Mouse (Mus musculus) embryonic facial prominence, embryonic 10.5 days (tissue): Measurements from ENCODE around the gene Slc2a12. TPM values are rescaled to one million over a fixed set of nuclear protein-coding genes. Genes with fewer than 3 reads are reported as not detected.
A peak's percentile ranks its signal among the peaks of the same experiment; 100 is the strongest.

ENCODE experiments used
- DNase-seq: peaks from one replicate; pipeline ENCODE4 v3.0.0-alpha.2; 2017; ENCODE audit warnings: low spot score
- H3K27ac ChIP-seq: fragments of 300-500 bp; sonication (generic); replicated peaks from 2 replicates; pipeline ENCODE4 v1.5.1; 2016; ENCODE audit warnings: mild to moderate bottlenecking
- H3K27me3 ChIP-seq: fragments of 300-500 bp; sonication (generic); replicated peaks from 2 replicates; pipeline ENCODE4 v1.6.1; 2016; ENCODE audit warnings: low read depth, mild to moderate bottlenecking; ENCODE audit not compliant: poor library complexity, severe bottlenecking
- H3K36me3 ChIP-seq: fragments of 300-500 bp; sonication (generic); replicated peaks from 2 replicates; pipeline ENCODE4 v1.6.1; 2016; ENCODE audit warnings: mild to moderate bottlenecking, moderate library complexity
- H3K4me1 ChIP-seq: fragments of 300-500 bp; sonication (generic); 2 replicates; pipeline ENCODE4 v1.6.1; 2016
- H3K4me3 ChIP-seq: fragments of 300-500 bp; sonication (generic); 2 replicates; pipeline ENCODE4 v1.5.1; 2016; ENCODE audit warnings: mild to moderate bottlenecking, moderate library complexity
- H3K9me3 ChIP-seq: fragments of 300-500 bp; sonication (generic); 2 replicates; pipeline ENCODE4 v1.6.1; 2016; ENCODE audit warnings: mild to moderate bottlenecking
- WGBS: fragments of 180-500 bp; shearing (Covaris S2); methylation state at CpG from one replicate; pipeline ENCODE4 v1.1.7; 2016; 5-methylcytosine and 5-hydroxymethylcytosine counted together
- polyA plus RNA-seq: library from polyadenylated mRNA; unstranded; fragments of >200 nt; fragmentation: Nextera tagmentation; extraction: Ambion mirVana; gene quantifications from 2 replicates; pipeline ENCODE4 v1.2.1, GENCODE M21; 2016

Slc2a12 gene
- polyA plus RNA-seq, result 1.2 and 1.7 TPM in 2 replicates

DNA sequence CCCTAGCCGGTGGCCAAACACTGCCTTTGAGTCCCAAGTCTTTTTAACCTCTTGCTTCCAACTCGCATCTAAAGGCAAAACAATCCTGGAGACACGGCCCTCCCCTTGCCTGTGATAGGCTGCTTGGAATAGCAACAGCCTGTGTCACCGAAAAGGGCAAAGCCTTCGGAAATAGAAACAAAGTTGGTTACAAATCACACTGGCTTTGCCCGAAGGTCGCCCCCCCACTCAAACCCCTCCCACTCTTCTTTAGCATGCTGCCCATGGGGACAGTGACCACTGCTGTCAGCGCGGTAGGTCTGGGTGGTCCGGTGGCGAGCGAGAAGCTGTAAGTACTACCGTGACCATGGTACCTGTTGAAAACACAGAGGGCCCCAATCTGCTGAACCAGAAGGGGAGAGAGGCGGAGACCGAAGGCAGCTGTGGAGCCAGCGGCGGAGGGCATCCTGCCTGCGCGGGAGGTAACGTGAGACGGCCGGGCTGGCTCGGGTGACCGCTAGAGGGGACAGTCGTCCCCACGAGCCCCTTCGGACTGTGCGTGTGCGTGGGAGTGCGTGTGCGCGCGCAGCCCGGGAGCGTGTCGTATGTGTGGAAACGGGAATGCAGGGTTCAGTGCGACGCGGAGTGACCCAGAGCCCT lies at the start of gene Slc2a12:
Gene Slc2a12, plus strand, starts transcription at position 159 of the 639 bp plus-strand sequence.
- peak; percentile 82 for DNase-seq
- peaks cover 17% of the 10 kb centered on the region for H3K4me1 ChIP-seq
- 0 out of 2 replicates have a peak, but pooled peaks cover 5% of the 10 kb centered on the region for H3K27me3 ChIP-seq
- H3K27ac ChIP-seq, result peak within 1 kb of the TSS; percentile 84
- peak within 1 kb of the TSS; percentile 65 for H3K4me3 ChIP-seq
- 2% methylated on average over 40 of the region's 40 CpGs for WGBS
- no peaks in the 10 kb centered on the region for H3K36me3 ChIP-seq
- H3K9me3 ChIP-seq, result no peaks in the 10 kb centered on the region; the same call in 1 of the 2 replicates

DNA sequence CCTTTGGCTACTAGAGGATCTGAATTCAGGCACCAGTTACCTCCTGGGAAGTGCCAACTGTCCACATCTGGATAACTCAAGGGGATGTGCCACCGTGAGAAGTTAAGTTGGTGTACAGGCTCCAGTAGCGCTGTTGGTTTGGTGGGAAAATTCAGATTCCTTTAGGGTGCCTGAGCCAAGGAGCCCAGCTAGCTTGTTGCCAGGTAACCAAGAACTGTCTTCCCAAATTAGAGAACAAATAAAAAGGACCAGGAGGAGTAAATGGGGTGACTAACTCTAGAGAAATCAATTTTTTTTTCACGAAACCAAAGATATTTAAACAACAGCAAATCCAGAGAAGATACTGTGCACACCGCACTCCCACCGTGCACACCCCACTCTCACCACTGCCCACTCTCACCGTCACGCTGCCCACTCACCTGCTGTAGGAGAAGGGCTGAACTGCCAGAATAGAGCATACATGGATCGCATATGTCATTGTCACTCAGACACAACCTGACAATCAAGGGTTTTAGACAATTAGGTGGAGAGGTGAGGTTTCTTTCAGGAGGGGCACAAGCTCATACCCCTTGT lies 45.8 kb upstream of the Slc2a12 start:
- no peaks in the 10 kb centered on the region for H3K36me3 ChIP-seq
- DNase-seq, result no peak
- H3K27ac ChIP-seq, result no peak overlapping the region
- WGBS, result 93% methylated on average over 8 of the region's 8 CpGs
- peaks cover 5% of the 10 kb centered on the region; the same call in 1 of the 2 replicates for H3K4me1 ChIP-seq
- H3K27me3 ChIP-seq, result no peaks in the 10 kb centered on the region
- H3K4me3 ChIP-seq, result no peak overlapping the region
- no peaks in the 10 kb centered on the region for H3K9me3 ChIP-seq

DNA sequence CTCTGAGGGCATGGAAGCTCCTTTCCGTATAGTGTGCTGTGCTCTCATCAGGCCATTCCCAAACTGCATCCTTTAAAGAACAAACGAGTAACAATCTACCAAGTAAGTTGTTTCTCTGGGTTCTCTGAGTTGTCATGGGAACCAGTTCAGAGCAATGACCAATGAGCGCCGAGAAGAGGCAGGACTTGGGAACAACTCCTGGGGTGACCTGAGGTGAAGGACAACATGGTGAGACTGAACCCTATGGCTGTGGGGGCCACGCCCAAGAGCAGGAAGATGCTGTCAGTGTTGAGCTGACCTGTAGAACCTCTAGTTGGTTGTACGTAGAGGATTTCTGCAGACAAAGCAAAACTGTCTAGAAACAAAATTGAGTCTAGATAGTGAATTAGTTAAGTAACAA lies 43.8 kb upstream of the Slc2a12 start:
- Histone ChIP-seq H3K27me3 (no peaks in the 10 kb centered on the region), H3K4me3 (no peak overlapping the region), H3K9me3 (no peaks in the 10 kb centered on the region), H3K4me1 (peaks cover 5% of the 10 kb centered on the region; the same call in 1 of the 2 replicates), H3K36me3 (no peaks in the 10 kb centered on the region), H3K27ac (no peak overlapping the region)
- 90% methylated on average over 6 of the region's 6 CpGs for WGBS
- no peak for DNase-seq

DNA sequence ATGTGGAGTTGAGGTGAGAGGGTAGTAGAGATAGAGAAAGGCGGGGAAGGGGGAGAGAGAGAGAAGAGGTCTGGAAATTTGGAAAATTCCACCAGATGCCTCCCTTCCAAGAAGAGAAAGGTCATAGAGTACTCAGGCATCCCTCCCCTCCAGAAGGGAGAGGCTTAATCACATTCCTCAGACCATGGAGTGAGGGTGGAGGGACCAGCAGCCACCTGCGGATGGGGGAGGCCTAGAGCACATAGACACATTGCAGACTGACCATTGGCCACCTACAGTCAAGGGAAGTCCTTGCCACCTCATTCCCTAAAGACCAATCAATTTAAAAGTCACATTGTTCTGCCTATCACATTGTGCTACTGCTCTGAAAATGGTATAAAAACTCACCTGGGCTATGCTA lies 40.0 kb upstream of the Slc2a12 start:
- no peaks in the 10 kb centered on the region for H3K9me3 ChIP-seq
- WGBS, result 71% methylated on average over 2 of the region's 2 CpGs
- DNase-seq, result no peak
- no peaks in the 10 kb centered on the region for H3K27me3 ChIP-seq
- no peak overlapping the region for H3K27ac ChIP-seq
- H3K4me1 ChIP-seq, result peaks cover 16% of the 10 kb centered on the region
- no peaks in the 10 kb centered on the region for H3K36me3 ChIP-seq
- H3K4me3 ChIP-seq, result no peak overlapping the region

DNA sequence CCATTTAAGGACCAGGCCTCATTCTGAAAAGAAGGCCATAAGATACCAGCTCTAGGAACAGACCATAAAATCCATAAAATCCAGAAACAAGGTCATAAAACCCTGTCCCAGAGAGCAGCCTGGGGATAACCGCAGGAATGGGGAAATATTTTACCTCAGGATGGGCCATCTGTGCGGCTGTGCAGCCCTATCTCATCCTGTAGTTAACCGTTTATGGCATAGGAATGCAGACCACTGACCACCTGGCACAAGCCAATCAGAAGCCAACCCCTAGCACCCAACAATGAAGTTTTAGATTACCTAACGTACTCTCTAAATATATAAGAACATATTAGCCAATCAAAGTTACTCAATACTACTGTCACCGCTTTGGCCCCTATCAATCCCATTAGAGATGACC lies 36.5 kb upstream of the Slc2a12 start:
- 0 out of 2 replicates have a peak overlapping the region, but pooled peaks have one; percentile 78 for H3K27ac ChIP-seq
- no peaks in the 10 kb centered on the region for H3K27me3 ChIP-seq
- peaks cover 16% of the 10 kb centered on the region for H3K4me1 ChIP-seq
- H3K4me3 ChIP-seq, result no peak overlapping the region
- no peak for DNase-seq
- 80% methylated on average over 5 of the region's 5 CpGs for WGBS
- H3K9me3 ChIP-seq, result no peaks in the 10 kb centered on the region
- H3K36me3 ChIP-seq, result no peaks in the 10 kb centered on the region

DNA sequence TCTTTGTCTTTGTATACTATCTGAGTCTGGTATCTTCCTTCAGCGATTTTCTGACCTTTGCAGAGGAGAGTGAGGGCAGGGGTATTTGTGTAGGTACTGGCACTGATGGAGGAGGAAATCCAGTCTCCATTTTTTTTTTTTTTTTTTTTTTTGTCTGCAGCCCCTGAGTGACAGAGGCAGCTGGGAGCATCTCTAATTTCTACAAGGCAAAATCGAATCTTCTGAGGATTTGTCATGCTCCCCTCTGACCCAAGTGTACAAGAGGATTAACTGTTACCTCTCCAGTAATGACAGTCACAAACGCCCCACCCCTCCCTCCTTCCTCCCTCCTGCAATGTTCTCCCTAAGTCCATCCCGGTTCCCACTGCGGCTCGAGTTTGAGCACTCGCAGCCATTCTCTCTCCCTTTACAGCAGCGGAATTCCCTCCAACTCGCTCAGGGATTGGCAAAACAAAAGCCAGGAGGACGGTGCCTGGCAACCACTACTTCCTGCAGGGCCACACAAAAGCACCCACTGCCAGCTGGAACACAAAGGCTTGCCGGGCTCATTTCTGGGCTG lies 35.9 kb upstream of the Slc2a12 start:
- H3K36me3 ChIP-seq, result no peaks in the 10 kb centered on the region
- peaks cover 16% of the 10 kb centered on the region for H3K4me1 ChIP-seq
- H3K4me3 ChIP-seq, result peak overlapping the region; percentile 42
- no peaks in the 10 kb centered on the region for H3K27me3 ChIP-seq
- no peaks in the 10 kb centered on the region for H3K9me3 ChIP-seq
- DNase-seq, result peak; percentile 69
- H3K27ac ChIP-seq, result peak overlapping the region; percentile 78
- WGBS, result 3% methylated on average over 11 of the region's 11 CpGs

DNA sequence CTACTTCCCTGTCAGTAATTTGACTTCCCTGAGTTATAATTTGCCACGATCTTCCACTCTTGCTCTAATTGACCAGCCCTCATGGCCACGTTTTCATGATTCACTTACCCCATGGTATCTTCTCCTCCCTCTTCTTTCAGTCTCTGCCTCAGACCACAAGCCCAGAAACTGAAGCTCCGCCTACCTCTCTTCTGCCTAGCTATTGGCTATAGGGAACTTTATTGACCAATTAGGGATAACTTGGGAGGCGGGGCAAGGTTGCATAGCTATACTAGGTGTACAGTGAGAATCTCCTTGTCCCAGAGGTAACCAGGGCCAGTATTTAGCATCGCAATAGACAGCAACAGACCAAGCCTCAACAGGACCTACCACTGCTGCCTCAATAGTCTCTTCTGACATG lies 31.5 kb upstream of the Slc2a12 start:
- H3K27ac ChIP-seq, result no peak overlapping the region
- 92% methylated on average over 5 of the region's 5 CpGs for WGBS

DNA sequence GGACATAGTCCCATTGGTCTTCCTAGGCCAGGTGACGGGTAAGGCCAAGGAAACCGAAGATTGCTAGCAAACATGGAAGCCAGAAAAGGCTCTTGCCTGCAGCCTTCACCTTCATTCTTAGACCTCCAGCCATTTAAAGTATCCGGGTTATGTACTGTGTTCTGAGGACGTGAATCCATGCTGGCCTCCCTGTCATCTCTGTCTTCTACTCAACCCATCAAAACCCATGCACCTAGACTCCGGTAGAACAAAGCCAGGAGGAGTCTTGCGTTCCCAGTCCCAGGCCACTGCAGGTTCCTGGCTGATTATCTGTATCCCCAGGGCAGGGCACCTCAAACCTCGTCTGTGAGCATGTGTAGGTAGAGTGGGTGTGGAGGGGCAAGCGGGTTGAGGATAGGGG lies 30.3 kb upstream of the Slc2a12 start:
- no peak overlapping the region for H3K4me3 ChIP-seq
- no peaks in the 10 kb centered on the region for H3K27me3 ChIP-seq
- no peak for DNase-seq
- H3K27ac ChIP-seq, result no peak overlapping the region
- 89% methylated on average over 8 of the region's 8 CpGs for WGBS
- 0 out of 2 replicates have a peak, but pooled peaks cover 5% of the 10 kb centered on the region for H3K4me1 ChIP-seq
- no peaks in the 10 kb centered on the region for H3K36me3 ChIP-seq
- H3K9me3 ChIP-seq, result peaks cover 2% of the 10 kb centered on the region

More for the DNA sequence above, 31.5 kb upstream of the Slc2a12 start:
- DNase-seq, result no peak
- Histone ChIP-seq H3K4me1 (peaks cover 14% of the 10 kb centered on the region), H3K4me3 (no peak overlapping the region), H3K36me3 (no peaks in the 10 kb centered on the region), H3K27me3 (no peaks in the 10 kb centered on the region), H3K9me3 (no peaks in the 10 kb centered on the region)

DNA sequence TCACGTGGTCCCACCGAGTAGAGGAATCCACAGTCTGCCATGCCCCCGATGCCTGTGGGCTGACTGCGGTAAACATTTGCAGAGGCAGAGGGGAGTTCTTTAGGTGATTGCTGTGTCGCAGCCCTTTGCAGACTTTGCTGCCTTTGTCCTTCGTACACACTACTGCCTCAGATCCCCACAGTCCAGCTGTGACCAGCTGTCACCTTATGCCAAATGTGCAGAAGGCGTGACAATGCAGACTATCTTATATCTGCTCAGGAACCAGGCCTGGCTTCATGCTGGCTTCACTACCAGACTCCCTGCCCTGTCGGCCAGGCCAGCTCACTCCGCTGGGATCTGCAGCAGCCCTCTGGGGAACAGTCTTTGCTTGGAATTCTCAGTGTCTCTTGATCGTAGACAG lies 29.5 kb upstream of the Slc2a12 start:
- WGBS, result 53% methylated on average over 10 of the region's 10 CpGs
- Histone ChIP-seq H3K27me3 (no peaks in the 10 kb centered on the region), H3K9me3 (peaks cover 7% of the 10 kb centered on the region), H3K4me3 (no peak overlapping the region), H3K4me1 (0 out of 2 replicates have a peak, but pooled peaks cover 5% of the 10 kb centered on the region), H3K27ac (0 out of 2 replicates have a peak overlapping the region, but pooled peaks have one; percentile 35), H3K36me3 (no peaks in the 10 kb centered on the region)
- no peak for DNase-seq

DNA sequence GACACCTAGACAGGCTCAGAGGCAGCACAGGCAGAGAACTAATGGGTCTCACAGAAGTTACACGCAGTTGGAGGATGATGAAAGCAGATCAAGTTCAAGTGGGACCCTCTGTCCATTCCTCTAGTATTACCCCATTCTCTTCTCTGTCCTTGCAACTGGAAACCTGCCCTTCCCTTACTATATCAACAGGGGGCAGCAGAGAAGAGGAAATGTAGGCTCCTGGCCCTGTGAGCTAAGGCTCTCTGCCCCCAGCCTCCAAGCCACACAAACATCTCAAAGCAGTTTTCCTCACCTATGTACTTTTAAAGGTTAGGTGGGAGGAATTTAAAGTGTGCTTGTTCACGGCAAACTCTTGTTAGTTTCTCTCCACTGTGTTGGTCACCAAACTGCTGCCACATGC lies 26.0 kb upstream of the Slc2a12 start:
- Histone ChIP-seq H3K4me1 (0 out of 2 replicates have a peak, but pooled peaks cover 5% of the 10 kb centered on the region), H3K9me3 (peaks cover 7% of the 10 kb centered on the region), H3K27ac (no peak overlapping the region), H3K36me3 (no peaks in the 10 kb centered on the region), H3K4me3 (no peak overlapping the region), H3K27me3 (no peaks in the 10 kb centered on the region)
- no peak for DNase-seq
- WGBS, result 71% methylated on average over 2 of the region's 2 CpGs

DNA sequence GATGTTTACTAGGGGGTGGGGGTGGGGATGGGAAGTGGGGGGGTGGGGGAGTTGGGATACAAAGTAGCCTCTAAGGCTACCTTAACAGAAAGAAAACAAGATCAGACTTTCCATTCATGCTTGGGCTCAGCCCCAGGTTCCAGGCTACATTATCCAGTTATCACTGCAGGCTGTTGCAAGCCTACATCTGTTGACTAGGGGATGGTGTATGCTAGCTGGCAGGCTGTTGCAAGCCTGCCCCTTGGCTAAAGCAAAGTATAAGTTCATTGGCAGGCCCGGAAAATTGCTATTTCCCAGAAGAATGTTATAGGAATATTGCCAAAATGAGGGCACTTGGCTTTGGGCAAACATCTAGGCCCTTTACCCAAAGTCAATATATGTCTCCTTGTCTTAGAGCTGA lies 16.0 kb upstream of the Slc2a12 start:
- Histone ChIP-seq H3K4me1 (peaks cover 8% of the 10 kb centered on the region), H3K9me3 (no peaks in the 10 kb centered on the region), H3K4me3 (no peak overlapping the region), H3K27ac (no peak overlapping the region), H3K36me3 (no peaks in the 10 kb centered on the region), H3K27me3 (no peaks in the 10 kb centered on the region)
- no peak for DNase-seq
- WGBS, result 89% methylated on average over 1 of the region's 1 CpGs

DNA sequence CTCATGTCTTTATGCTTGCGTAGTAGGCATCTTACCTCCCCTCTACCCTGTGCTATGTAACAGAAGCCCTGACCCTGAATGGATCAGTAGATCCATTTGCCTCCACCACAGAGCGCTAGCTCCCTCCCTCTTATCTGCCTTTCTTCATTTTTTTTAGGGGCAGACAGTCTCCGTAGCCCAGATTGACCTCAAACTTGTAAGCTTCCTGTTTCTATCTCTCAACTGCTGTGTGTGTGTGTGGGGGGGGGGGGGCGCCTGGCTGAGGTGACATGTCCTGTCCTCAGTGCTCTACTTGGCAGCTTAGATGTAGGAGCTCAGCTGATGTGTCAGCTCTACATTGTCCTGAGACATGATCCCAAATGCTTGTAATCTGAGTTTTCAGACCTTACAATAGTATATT lies 13.7 kb upstream of the Slc2a12 start:
- Histone ChIP-seq H3K9me3 (no peaks in the 10 kb centered on the region), H3K4me1 (peaks cover 8% of the 10 kb centered on the region), H3K4me3 (no peak overlapping the region), H3K27ac (no peak overlapping the region), H3K27me3 (no peaks in the 10 kb centered on the region), H3K36me3 (no peaks in the 10 kb centered on the region)
- DNase-seq, result no peak
- 81% methylated on average over 4 of the region's 4 CpGs for WGBS

DNA sequence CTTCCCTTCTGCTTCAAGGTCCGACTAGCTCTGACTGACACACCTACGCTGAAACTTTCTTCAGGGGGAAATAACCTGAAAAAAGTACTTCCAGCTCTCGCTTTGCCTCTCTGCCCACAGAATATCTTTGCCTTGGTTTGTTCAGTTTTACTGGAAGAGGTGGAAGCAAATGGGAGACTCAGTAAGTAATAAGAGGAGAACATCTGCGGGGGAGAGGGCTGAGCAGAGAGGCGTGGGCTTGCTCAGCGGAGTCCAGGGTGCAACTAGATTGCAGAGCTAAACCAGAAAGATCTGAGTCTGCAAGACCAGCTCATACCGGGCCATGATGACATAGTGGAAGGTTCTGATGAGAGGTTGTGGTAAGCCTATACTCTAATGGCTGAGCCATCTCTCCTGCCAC lies 13.3 kb upstream of the Slc2a12 start:
- DNase-seq, result no peak
- Histone ChIP-seq H3K4me1 (peaks cover 8% of the 10 kb centered on the region), H3K36me3 (no peaks in the 10 kb centered on the region), H3K27ac (no peak overlapping the region), H3K4me3 (no peak overlapping the region), H3K27me3 (no peaks in the 10 kb centered on the region), H3K9me3 (no peaks in the 10 kb centered on the region)
- WGBS, result 84% methylated on average over 7 of the region's 7 CpGs
